Mouse (Mus musculus) brain, embryonic 14.5 days (tissue): Measurements from ENCODE around the gene Usp46.

ENCODE experiments used
- CTCF ChIP-seq: fragments of 200-500 bp; IDR thresholded peaks from 2 replicates; pipeline ENCODE4 v1.5.1; 2012; ENCODE audit warnings: inconsistent platforms, mild to moderate bottlenecking, moderate library complexity, borderline replicate concordance; ENCODE audit not compliant: insufficient read depth, insufficient read length; ENCODE audit errors: extremely low read depth
- POLR2A ChIP-seq: fragments of 200-500 bp; IDR thresholded peaks from 2 replicates; pipeline ENCODE4 v1.6.1; 2012; ENCODE audit warnings: mild to moderate bottlenecking, inconsistent platforms, borderline replicate concordance; ENCODE audit not compliant: poor library complexity, insufficient read depth, insufficient read length, severe bottlenecking; ENCODE audit errors: extremely low read depth

DNA sequence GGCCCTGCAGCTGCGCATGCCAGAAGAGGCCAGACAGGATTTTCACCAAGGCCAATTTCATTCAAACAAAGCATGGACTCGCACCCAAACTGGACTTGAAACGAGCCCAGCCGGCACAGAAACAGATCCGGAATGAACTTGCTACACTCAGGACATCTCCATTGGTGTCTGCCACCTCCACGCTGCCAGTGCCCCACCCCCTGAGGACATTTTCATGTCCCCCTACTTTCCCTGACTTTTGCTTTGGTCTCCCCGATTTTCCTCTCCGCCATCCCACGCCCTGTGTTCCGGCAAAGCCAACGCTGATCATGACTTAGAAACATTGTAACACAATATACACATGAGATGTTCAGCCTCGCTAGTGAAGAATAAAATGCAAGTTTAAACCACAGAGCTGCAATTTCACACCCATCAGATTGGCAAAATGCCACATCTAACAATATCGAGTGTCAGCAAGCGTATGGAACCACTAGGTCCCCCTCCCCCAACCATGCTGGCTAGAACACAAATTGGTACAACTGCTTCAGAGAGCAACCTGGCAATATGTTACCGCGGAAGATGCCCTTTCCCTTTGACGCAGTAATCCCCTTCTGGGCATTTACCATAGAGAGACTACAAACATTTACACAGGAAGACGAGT is 6.7 kb downstream of the Usp46 start:
- TF ChIP-seq POLR2A (no peak), CTCF (no peak)
